Mouse (Mus musculus) testis, adult 2 months (tissue): ENCODE measurements around the gene Tatdn3. TPM values are rescaled to one million over a fixed set of nuclear protein-coding genes. Genes with fewer than 3 reads are reported as not detected.

ENCODE experiments used
- H3K27ac ChIP-seq: fragments of 200-500 bp; 2 replicates; pipeline ENCODE4 v1.5.1; 2012; ENCODE audit warnings: low read depth, low read length; ENCODE audit not compliant: control insufficient read depth, insufficient read depth
- H3K27me3 ChIP-seq: fragments of 200-500 bp; 2 replicates; pipeline ENCODE4 v1.6.1; 2012; ENCODE audit warnings: mild to moderate bottlenecking, low read length, moderate library complexity; ENCODE audit not compliant: control insufficient read depth, insufficient read depth
- H3K36me3 ChIP-seq: fragments of 200-500 bp; 2 replicates; pipeline ENCODE4 v1.6.1; 2012; ENCODE audit warnings: mild to moderate bottlenecking, low read length; ENCODE audit not compliant: control insufficient read depth, insufficient read depth
- H3K4me1 ChIP-seq: fragments of 200-500 bp; 2 replicates; pipeline ENCODE4 v1.6.1; 2012; ENCODE audit warnings: low read length; ENCODE audit not compliant: control insufficient read depth, insufficient read depth
- H3K4me3 ChIP-seq: fragments of 200-500 bp; 2 replicates; pipeline ENCODE4 v1.5.1; 2012; ENCODE audit warnings: low read depth, mild to moderate bottlenecking, low read length, moderate library complexity, mixed read lengths; ENCODE audit not compliant: control insufficient read depth
- CTCF ChIP-seq: fragments of 200-500 bp; IDR thresholded peaks from 2 replicates; pipeline ENCODE4 v1.5.1; 2012; ENCODE audit warnings: low read depth, mild to moderate bottlenecking, inconsistent platforms, low read length, moderate library complexity; ENCODE audit not compliant: control insufficient read depth, insufficient read depth, insufficient replicate concordance
- POLR2A ChIP-seq: fragments of 200-500 bp; IDR thresholded peaks from 2 replicates; pipeline ENCODE4 v1.6.1; 2012; ENCODE audit warnings: low read depth, mild to moderate bottlenecking, inconsistent platforms, low read length, moderate library complexity; ENCODE audit not compliant: control insufficient read depth
- polyA plus RNA-seq: library from polyadenylated mRNA; depleted of rRNA; stranded (reverse); fragments of >200 nt; gene quantifications from 2 replicates; pipeline ENCODE4 v1.2.3, GENCODE M21; 2012

The Tatdn3 gene
- polyA plus RNA-seq, 1 experiment: 14.3 TPM

DNA sequence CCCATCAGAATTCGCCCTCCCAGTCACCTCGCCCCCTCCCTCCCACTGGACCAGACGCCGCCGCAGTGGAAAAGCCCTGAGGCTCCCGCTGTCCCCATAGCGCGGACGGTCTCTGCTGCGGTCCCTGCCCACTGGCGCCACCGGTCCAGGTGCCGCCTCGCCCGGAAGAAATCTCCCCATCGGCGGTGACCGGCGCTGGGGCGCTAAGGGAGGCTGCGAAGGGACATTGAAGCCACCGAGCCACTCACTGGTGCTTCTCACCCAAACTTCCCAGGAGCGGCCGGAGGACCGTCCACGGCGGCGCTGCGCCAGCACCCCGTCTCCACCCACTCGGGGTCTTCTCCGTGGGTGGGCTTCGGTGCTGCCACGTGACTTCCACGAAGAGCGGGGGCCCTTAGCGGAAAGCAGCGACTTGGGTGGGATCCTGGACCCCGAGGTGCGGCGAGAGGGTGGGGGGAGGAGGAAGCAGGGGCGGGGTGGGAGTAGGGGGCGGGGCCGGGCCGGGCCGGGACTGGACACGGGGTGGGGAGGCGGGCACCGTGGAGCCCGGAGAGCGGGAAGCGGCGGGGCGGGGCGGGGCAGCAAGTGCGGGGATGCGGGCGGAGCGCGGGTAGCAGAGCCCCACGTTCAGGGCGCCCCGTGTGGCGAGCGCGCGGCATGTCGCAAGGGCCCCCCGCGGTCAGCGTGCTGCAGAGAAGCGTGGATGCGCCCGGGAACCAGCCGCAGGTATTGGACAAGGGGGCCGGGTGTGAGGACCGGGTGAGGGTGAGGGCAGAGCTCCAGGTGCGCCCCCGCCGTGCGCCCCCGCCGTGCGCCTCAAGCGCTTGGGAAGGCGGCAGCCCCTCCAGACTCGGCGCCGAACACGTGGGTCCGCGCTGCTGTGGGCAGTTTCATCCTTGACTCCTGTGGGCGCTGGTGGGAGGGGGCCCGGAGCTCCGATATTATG is 35.3 kb upstream of the Tatdn3 start, which contains the start of gene Batf3:
Gene Batf3 (plus strand): TSS at position 46 of the 946 bp plus-strand sequence.
- TF ChIP-seq CTCF (no peak), POLR2A (no peak)
- Histone ChIP-seq H3K4me1 (peaks cover 3% of the 10 kb centered on the region; the same call in 1 of the 2 replicates), H3K36me3 (no peaks in the 10 kb centered on the region), H3K27me3 (no peaks in the 10 kb centered on the region), H3K27ac (no peak within 1 kb of the TSS), H3K4me3 (peak within 1 kb of the TSS; percentile 64)

GRCm38 (mm10) chr1:191096871-191097681 is 34.3 kb upstream of the Tatdn3 start:
- TF ChIP-seq POLR2A (no peak), CTCF (no peak)
- Histone ChIP-seq H3K27ac (no peak overlapping the region), H3K36me3 (no peaks in the 10 kb centered on the region), H3K27me3 (no peaks in the 10 kb centered on the region), H3K4me1 (peaks cover 3% of the 10 kb centered on the region; the same call in 1 of the 2 replicates), H3K4me3 (no peak overlapping the region)

GRCm38 (mm10) chr1:191095019-191095418 is 32.3 kb upstream of the Tatdn3 start:
- Histone ChIP-seq H3K36me3 (no peaks in the 10 kb centered on the region), H3K27ac (no peak overlapping the region), H3K4me1 (peaks cover 3% of the 10 kb centered on the region; the same call in 1 of the 2 replicates), H3K27me3 (no peaks in the 10 kb centered on the region), H3K4me3 (no peak overlapping the region)
- no peak for TF ChIP-seq POLR2A
- TF ChIP-seq CTCF: peak; percentile 28; the same call in 1 of the 2 replicates

DNA sequence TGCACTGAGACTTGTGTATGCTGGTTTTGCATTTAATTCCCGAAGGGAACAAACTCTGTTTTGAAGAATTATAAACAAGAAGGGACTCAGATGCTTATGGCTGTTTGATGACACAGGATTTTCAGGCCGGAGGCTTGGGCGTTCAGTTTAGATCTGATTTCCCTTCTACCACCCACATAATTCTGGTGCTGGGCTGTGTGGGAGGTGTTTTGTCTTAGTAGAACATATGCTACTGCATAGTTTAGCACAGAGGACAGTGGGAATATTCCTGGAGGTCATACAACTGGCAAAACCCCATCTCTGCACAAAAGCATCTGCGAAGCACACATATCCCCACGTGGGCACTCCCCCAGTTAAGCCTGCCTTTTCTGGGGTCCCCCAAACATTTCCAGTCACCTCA is 30.8 kb upstream of the Tatdn3 start:
- H3K27ac ChIP-seq: no peak overlapping the region
- no peaks in the 10 kb centered on the region for H3K36me3 ChIP-seq
- no peaks in the 10 kb centered on the region for H3K27me3 ChIP-seq
- H3K4me3 ChIP-seq: no peak overlapping the region
- TF ChIP-seq POLR2A (no peak), CTCF (no peak)
- H3K4me1 ChIP-seq: peaks cover 3% of the 10 kb centered on the region; the same call in 1 of the 2 replicates

DNA sequence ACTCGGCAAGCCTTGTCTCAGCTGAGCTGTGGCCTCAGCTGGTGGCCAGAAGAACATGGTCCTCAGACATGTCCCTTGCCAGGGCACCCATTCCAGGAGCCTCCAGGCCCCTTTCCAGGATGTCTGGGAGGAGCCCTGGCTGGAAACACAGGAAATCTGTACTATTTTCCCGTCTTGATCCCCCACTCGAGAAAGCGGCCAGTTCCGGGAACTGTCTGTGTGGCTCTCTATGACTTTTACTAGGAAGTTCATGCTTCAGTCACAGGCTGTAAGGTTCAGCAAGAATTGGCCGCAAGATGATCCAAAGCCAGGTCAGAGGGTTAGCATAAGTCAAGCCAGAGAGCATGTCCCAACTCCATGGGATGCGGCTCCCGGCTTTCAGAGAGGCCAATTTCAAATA is 29.3 kb upstream of the Tatdn3 start:
- no peaks in the 10 kb centered on the region for H3K27me3 ChIP-seq
- H3K27ac ChIP-seq: no peak overlapping the region
- no peaks in the 10 kb centered on the region for H3K4me1 ChIP-seq
- no peak overlapping the region for H3K4me3 ChIP-seq
- no peaks in the 10 kb centered on the region for H3K36me3 ChIP-seq
- TF ChIP-seq POLR2A: no peak
- no peak for TF ChIP-seq CTCF

- H3K4me1 ChIP-seq: no peaks in the 10 kb centered on the region
- H3K27me3 ChIP-seq: no peaks in the 10 kb centered on the region
- no peak overlapping the region for H3K27ac ChIP-seq
- no peak for TF ChIP-seq CTCF
- TF ChIP-seq POLR2A: no peak
- no peaks in the 10 kb centered on the region for H3K36me3 ChIP-seq
- no peak overlapping the region for H3K4me3 ChIP-seq
Measured at GRCm38 (mm10) chr1:191089355-191089754, 26.6 kb upstream of the Tatdn3 start.

- H3K27me3 ChIP-seq: no peaks in the 10 kb centered on the region
- no peak overlapping the region for H3K4me3 ChIP-seq
- no peak for TF ChIP-seq POLR2A
- no peak for TF ChIP-seq CTCF
- H3K27ac ChIP-seq: no peak overlapping the region
- no peaks in the 10 kb centered on the region for H3K4me1 ChIP-seq
- no peaks in the 10 kb centered on the region for H3K36me3 ChIP-seq
Measured at GRCm38 (mm10) chr1:191087955-191088354, 25.2 kb upstream of the Tatdn3 start.
